Mouse (Mus musculus) spleen, postnatal 10 days (tissue): ENCODE data around the gene 6820408C15Rik.

Experiments used
- DNase-seq, 2 experiments: peaks; one replicate each; pipeline ENCODE4 v3.0.0; 2021 to 2022; ENCODE audit warnings: low spot score in 2 of 2

Gene 6820408C15Rik

GRCm38 (mm10) chr2:152415287-152415686 lies at the start of gene 6820408C15Rik:
TSS of gene 6820408C15Rik (plus strand) at chr2:152415587.
- DNase-seq = no peak

- DNase-seq = no peak
Measured at GRCm38 (mm10) chr2:152367917-152368316, 47.5 kb upstream of the 6820408C15Rik start.

- peak in 1 of 2 experiments; percentile 72 for DNase-seq
Measured at GRCm38 (mm10) chr2:152368532-152369140, 46.8 kb upstream of the 6820408C15Rik start.

- DNase-seq = no peak
Measured at GRCm38 (mm10) chr2:152372104-152372503, 43.3 kb upstream of the 6820408C15Rik start.

GRCm38 (mm10) chr2:152372661-152373060 lies 42.7 kb upstream of the 6820408C15Rik start:
- DNase-seq = no peak

- no peak for DNase-seq
Measured at GRCm38 (mm10) chr2:152373547-152373946, 41.8 kb upstream of the 6820408C15Rik start.

GRCm38 (mm10) chr2:152375652-152376344 lies 39.6 kb upstream of the 6820408C15Rik start:
- DNase-seq = no peak

GRCm38 (mm10) chr2:152376345-152376741 lies 39.0 kb upstream of the 6820408C15Rik start, which contains the start of gene Nrsn2:
TSS of gene Nrsn2 (minus strand) at chr2:152376638.
- no peak for DNase-seq

- no peak for DNase-seq
Measured at GRCm38 (mm10) chr2:152384191-152384590, 31.2 kb upstream of the 6820408C15Rik start.

- DNase-seq = peak in 1 of 2 experiments; percentile 41
Measured at GRCm38 (mm10) chr2:152392786-152393185, 22.6 kb upstream of the 6820408C15Rik start.

GRCm38 (mm10) chr2:152393225-152394017 lies 22.0 kb upstream of the 6820408C15Rik start:
- no peak for DNase-seq

GRCm38 (mm10) chr2:152395271-152395920 lies 20.0 kb upstream of the 6820408C15Rik start:
- peak in 1 of 2 experiments; percentile 30 for DNase-seq

GRCm38 (mm10) chr2:152396110-152397003 lies 19.0 kb upstream of the 6820408C15Rik start:
- DNase-seq = peak; percentile 63 to 80

GRCm38 (mm10) chr2:152397004-152397589 lies 18.3 kb upstream of the 6820408C15Rik start:
- DNase-seq = peak; percentile 66 to 77

GRCm38 (mm10) chr2:152397680-152398435 lies 17.5 kb upstream of the 6820408C15Rik start, which contains the start of gene Sox12:
TSS of gene Sox12 (minus strand) at chr2:152398063.
- DNase-seq = peak; percentile 98 to 99

GRCm38 (mm10) chr2:152398691-152399090 lies 16.7 kb upstream of the 6820408C15Rik start:
- DNase-seq = peak; percentile 86 to 96

GRCm38 (mm10) chr2:152399122-152399542 lies 16.3 kb upstream of the 6820408C15Rik start:
- DNase-seq = no peak

- peak; percentile 80 to 95 for DNase-seq
Measured at GRCm38 (mm10) chr2:152406126-152406525, 9.3 kb upstream of the 6820408C15Rik start.

- DNase-seq = no peak
Measured at GRCm38 (mm10) chr2:152409781-152410180, 5.6 kb upstream of the 6820408C15Rik start.
